Mouse (Mus musculus) heart, embryonic 16.5 days (tissue): ENCODE data around the gene Nfatc4. TPM values are rescaled to one million over a fixed set of nuclear protein-coding genes. Genes with fewer than 3 reads are reported as not detected.

Experiments
- ATAC-seq: fragments of 200-750 bp; cut with Nextera tagmentation; replicated peaks from 2 replicates; pipeline ENCODE4 v1.8.0; 2017; ENCODE audit warnings: moderate number of reproducible peaks; ENCODE audit not compliant: insufficient read depth, low FRiP score; ENCODE audit errors: extremely low read depth
- H3K27ac ChIP-seq: fragments of 300-500 bp; sonication (generic); 2 replicates; pipeline ENCODE4 v1.5.1; 2014; ENCODE audit warnings: mild to moderate bottlenecking, low read length, control low read depth, moderate library complexity
- H3K27me3 ChIP-seq: fragments of 300-500 bp; sonication (generic); 2 replicates; pipeline ENCODE4 v1.6.1; 2014; ENCODE audit warnings: low read length, mixed read lengths; ENCODE audit not compliant: control insufficient read depth, insufficient read depth
- H3K36me3 ChIP-seq: fragments of 300-500 bp; sonication (generic); 2 replicates; pipeline ENCODE4 v1.6.1; 2014; ENCODE audit not compliant: control insufficient read depth, insufficient read depth
- H3K4me1 ChIP-seq: fragments of 300-500 bp; sonication (generic); 2 replicates; pipeline ENCODE4 v1.6.1; 2014; ENCODE audit warnings: low read length, mixed read lengths; ENCODE audit not compliant: control insufficient read depth, insufficient read depth
- H3K4me2 ChIP-seq: fragments of 300-500 bp; sonication (generic); 2 replicates; pipeline ENCODE4 v1.6.1; 2014; ENCODE audit warnings: low read depth, mild to moderate bottlenecking, control low read depth, low read length
- H3K4me3 ChIP-seq: fragments of 300-500 bp; sonication (generic); 2 replicates; pipeline ENCODE4 v1.5.1; 2014; ENCODE audit warnings: mild to moderate bottlenecking, control low read depth, low read length
- H3K9ac ChIP-seq: fragments of 300-500 bp; sonication (generic); 2 replicates; pipeline ENCODE4 v1.6.1; 2014; ENCODE audit warnings: low read length, control low read depth
- H3K9me3 ChIP-seq: fragments of 300-500 bp; sonication (generic); replicated peaks from 2 replicates; pipeline ENCODE4 v1.6.1; 2016; ENCODE audit warnings: low read length; ENCODE audit not compliant: control insufficient read depth
- WGBS: fragments of 180-500 bp; shearing (Covaris S2); extraction: QIAGEN DNeasy Blood & Tissue Kit; methylation state at CpG from one replicate; pipeline ENCODE4 v1.1.7; 2014; 5-methylcytosine and 5-hydroxymethylcytosine counted together
- polyA plus RNA-seq: library from polyadenylated mRNA; unstranded; fragments of >200 nt; fragmentation: Nextera tagmentation; extraction: Ambion mirVana; gene quantifications from 2 replicates; pipeline ENCODE4 v1.2.1, GENCODE M21; 2015

Gene Nfatc4
- polyA plus RNA-seq, 1 experiment from 2014 or later, result 9.7 TPM

DNA sequence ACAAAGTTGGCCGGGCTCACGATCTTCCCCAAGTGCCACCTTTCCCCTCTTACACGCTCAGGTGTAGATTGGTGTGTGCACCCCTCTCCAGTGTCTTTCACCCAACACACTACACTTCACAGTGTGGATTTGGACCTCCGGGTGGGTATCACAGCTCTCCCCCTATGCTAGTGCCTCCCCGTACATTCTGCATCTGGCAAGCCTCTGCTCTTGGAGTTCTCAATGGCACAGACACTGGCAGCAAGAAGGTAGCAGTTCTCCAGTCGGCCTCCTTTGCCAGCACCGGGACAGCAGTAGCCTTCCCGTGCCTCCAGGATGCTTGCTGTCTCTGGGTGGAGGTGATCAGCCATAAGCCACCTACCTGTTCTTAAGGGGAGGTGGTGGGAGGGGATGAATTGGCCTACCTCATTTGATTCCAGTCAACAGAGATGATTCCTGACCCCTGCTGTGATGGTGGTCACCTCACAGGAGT lies 50.3 kb downstream of the Nfatc4 start:
- H3K36me3 ChIP-seq, result peaks cover 39% of the 10 kb centered on the region
- no peak overlapping the region for H3K4me2 ChIP-seq
- peaks cover 17% of the 10 kb centered on the region for H3K4me1 ChIP-seq
- H3K9me3 ChIP-seq, result no peaks in the 10 kb centered on the region
- H3K27ac ChIP-seq, result no peak overlapping the region
- ATAC-seq, result no peak
- WGBS, result 81% methylated on average over 8 of the region's 8 CpGs
- H3K9ac ChIP-seq, result peak overlapping the region; percentile 27; the same call in 1 of the 2 replicates
- H3K27me3 ChIP-seq, result no peaks in the 10 kb centered on the region
- H3K4me3 ChIP-seq, result no peak overlapping the region

DNA sequence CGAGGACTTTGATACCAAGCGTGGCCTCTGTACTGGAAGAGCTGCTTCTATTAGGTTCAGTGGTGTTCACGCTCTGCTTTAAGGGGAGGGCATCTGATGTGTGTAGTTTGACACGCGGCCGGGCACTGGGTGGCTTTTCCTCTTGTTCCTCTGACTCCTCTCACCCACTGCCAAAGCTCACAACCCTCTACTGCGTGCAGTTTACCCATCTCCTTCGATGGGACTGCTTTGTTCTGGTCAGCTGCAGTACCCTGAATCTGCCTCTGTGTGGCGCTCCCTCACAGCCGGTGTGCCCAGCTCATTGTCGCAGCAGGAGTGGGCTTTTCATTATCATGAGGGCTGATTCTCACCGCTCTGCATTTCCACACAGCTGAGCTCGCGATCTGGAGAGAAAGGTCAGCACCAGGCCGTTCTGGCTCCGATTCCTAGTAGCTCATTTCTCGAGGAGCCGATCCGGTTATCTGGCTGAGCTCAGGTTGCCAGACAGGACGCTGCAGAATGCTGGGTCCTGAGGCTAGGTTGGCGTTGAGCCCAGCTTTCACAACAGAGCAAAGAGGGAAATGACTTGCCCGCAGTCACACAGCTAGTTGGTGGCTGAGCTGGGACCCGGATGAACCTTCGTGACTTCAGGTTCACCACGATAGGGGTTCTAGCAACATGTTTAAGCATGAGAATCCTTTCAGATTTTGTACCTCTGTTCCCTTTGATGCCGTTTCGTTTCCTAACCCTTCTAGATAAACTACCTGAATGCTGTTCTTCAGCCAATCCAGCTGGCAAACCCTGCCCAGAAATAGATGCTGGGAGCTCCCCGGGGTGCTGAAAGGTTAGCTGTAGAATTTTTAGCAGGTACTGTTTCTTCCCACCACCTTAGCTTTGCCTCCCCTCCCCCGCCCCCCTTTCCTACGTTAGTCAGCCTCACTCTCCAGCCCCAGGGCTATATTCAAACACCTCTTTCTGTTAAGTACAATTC lies 51.1 kb downstream of the Nfatc4 start:
- H3K4me1 ChIP-seq, result peaks cover 20% of the 10 kb centered on the region
- peak; percentile 39 for ATAC-seq
- peaks cover 31% of the 10 kb centered on the region for H3K36me3 ChIP-seq
- H3K9me3 ChIP-seq, result no peaks in the 10 kb centered on the region
- WGBS, result 10% methylated on average over 30 of the region's 30 CpGs
- H3K4me3 ChIP-seq, result peak overlapping the region; percentile 24
- peak overlapping the region; percentile 48 for H3K4me2 ChIP-seq
- H3K27ac ChIP-seq, result no peak overlapping the region
- no peaks in the 10 kb centered on the region for H3K27me3 ChIP-seq
- peak overlapping the region; percentile 27; the same call in 1 of the 2 replicates for H3K9ac ChIP-seq

DNA sequence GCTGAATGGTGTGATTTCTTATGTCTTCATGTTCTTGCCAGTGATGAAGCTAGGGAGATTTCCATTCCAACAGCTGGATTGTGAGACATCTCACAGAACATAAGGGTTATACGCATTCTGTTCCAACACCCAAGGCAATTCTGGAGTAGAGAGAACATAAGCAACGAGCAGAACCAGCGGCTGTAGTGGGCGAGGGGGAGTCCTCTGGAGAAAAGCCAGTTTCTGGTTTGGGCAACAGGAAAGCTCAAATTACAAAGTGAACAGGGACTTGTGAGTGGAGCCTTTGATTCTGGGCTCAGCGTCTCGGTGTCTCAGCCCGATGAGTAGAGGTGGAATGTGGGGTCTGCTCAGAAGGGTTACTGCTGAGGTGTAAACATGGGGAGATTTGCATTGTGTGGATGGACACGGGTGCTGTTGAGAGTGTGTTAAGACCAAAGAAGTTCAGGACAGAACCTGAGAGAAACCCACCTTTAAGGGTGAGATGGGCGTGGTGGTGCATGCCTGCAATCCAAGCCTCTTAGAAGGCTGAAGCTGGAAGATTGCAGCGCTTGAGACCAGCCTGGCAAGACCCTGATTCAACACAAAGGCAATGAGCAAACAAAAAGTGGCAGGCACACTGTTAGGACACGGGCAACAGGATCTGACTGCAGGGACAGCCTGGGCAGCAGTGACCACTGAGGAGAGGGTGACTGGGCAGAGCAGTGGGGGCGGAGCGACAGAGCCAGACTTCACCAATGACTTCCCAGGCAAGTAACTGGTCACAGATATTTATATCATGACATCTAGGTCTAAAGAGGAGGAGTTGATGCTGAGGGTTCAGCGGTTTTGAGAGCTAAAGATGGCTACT lies 54.7 kb downstream of the Nfatc4 start:
- Histone ChIP-seq H3K4me3 (no peak overlapping the region), H3K4me2 (no peak overlapping the region), H3K9me3 (no peaks in the 10 kb centered on the region), H3K36me3 (peaks cover under 1% of the 10 kb centered on the region; the same call in 1 of the 2 replicates), H3K27me3 (no peaks in the 10 kb centered on the region), H3K9ac (no peak overlapping the region), H3K27ac (no peak overlapping the region), H3K4me1 (peaks cover 20% of the 10 kb centered on the region)
- no peak for ATAC-seq
- 11% methylated on average over 14 of the region's 14 CpGs for WGBS

DNA sequence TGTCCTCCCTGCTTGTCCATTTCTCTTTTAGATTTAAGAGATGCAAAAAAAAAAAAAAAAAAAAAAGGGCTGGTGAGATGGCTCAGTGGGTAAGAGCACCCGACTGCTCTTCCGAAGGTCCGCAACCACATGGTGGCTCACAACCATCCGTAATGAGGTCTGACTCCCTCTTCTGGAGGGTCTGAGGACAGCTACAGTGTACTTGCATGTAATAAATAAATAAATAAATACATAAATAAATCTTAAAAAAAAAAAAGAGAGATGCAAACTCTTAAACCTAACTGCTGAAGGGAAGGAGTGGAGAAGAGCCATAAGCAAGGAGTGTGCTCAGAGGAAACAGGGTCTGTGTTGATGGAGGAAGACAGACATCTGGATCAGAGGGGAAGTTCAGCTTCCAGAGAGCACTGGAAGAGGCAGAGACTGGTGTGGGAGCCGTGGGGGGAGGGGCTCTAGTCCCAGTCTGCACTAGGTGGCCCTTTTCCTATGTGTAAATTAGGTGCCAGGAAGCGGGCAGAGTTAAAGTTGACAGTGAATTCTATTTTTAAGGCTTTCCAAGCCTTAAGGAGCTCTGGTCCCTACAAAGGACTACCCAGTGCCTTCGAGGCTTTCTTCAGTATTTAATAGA lies 55.5 kb downstream of the Nfatc4 start:
- Histone ChIP-seq H3K27ac (no peak overlapping the region), H3K4me2 (no peak overlapping the region)
- no peak for ATAC-seq

GRCm38 (mm10) chr14:55879623-55880022 lies 56.7 kb downstream of the Nfatc4 start:
- 18% methylated on average over 1 of the region's 1 CpGs for WGBS
- H3K36me3 ChIP-seq, result no peaks in the 10 kb centered on the region
- no peak overlapping the region for H3K27ac ChIP-seq
- H3K9ac ChIP-seq, result no peak overlapping the region
- H3K4me2 ChIP-seq, result no peak overlapping the region
- no peaks in the 10 kb centered on the region for H3K27me3 ChIP-seq
- H3K4me1 ChIP-seq, result peaks cover 17% of the 10 kb centered on the region
- no peak for ATAC-seq
- H3K4me3 ChIP-seq, result no peak overlapping the region
- H3K9me3 ChIP-seq, result no peaks in the 10 kb centered on the region

More for the DNA sequence above, 55.5 kb downstream of the Nfatc4 start:
- Histone ChIP-seq H3K36me3 (no peaks in the 10 kb centered on the region), H3K27me3 (no peaks in the 10 kb centered on the region), H3K4me1 (peaks cover 18% of the 10 kb centered on the region), H3K9me3 (no peaks in the 10 kb centered on the region), H3K9ac (no peak overlapping the region), H3K4me3 (no peak overlapping the region)
- 10% methylated on average over 7 of the region's 7 CpGs for WGBS

- Histone ChIP-seq H3K4me2 (no peak overlapping the region), H3K27ac (no peak overlapping the region), H3K4me1 (peaks cover 21% of the 10 kb centered on the region), H3K36me3 (no peaks in the 10 kb centered on the region), H3K4me3 (no peak overlapping the region), H3K27me3 (no peaks in the 10 kb centered on the region), H3K9ac (no peak overlapping the region), H3K9me3 (no peaks in the 10 kb centered on the region)
- no peak for ATAC-seq
- 62% methylated on average over 8 of the region's 8 CpGs for WGBS
These were observed 58.0 kb downstream of the Nfatc4 start for GRCm38 (mm10) chr14:55880982-55881381.

GRCm38 (mm10) chr14:55882171-55882641 lies 59.3 kb downstream of the Nfatc4 start:
- no peaks in the 10 kb centered on the region for H3K27me3 ChIP-seq
- WGBS, result 54% methylated on average over 6 of the region's 6 CpGs
- peaks cover 33% of the 10 kb centered on the region for H3K4me1 ChIP-seq
- no peak overlapping the region for H3K4me3 ChIP-seq
- H3K9me3 ChIP-seq, result no peaks in the 10 kb centered on the region
- no peak overlapping the region for H3K4me2 ChIP-seq
- H3K36me3 ChIP-seq, result peaks cover 6% of the 10 kb centered on the region
- H3K27ac ChIP-seq, result no peak overlapping the region
- no peak overlapping the region for H3K9ac ChIP-seq
- no peak for ATAC-seq

- no peak overlapping the region for H3K27ac ChIP-seq
- no peak overlapping the region for H3K9ac ChIP-seq
- H3K36me3 ChIP-seq, result peaks cover 15% of the 10 kb centered on the region
- 90% methylated on average over 13 of the region's 13 CpGs for WGBS
- no peak overlapping the region for H3K4me2 ChIP-seq
- ATAC-seq, result no peak
- no peaks in the 10 kb centered on the region for H3K9me3 ChIP-seq
- peaks cover 28% of the 10 kb centered on the region for H3K4me1 ChIP-seq
- no peak overlapping the region for H3K4me3 ChIP-seq
- H3K27me3 ChIP-seq, result no peaks in the 10 kb centered on the region
These were observed 60.3 kb downstream of the Nfatc4 start for GRCm38 (mm10) chr14:55883149-55883661.
